Mouse (Mus musculus) intestine, embryonic 15.5 days (tissue): Measurements from ENCODE around the gene Ebi3. TPM values are rescaled to one million over a fixed set of nuclear protein-coding genes. Genes with fewer than 3 reads are reported as not detected.
A peak's percentile ranks its signal among the peaks of the same experiment; 100 is the strongest.
"Not testable (repeated sequence)": the region's sequence is repeated elsewhere in the genome, so short reads cannot be mapped to it uniquely, and the experiment has no call there.

Experiments
- ATAC-seq: fragments of 200-750 bp; cut with Nextera tagmentation; 2 replicates; pipeline ENCODE4 v1.8.0; 2017; ENCODE audit warnings: moderate TSS enrichment, moderate library complexity
- H3K27ac ChIP-seq: fragments of 300-500 bp; sonication (generic); 2 replicates; pipeline ENCODE4 v1.5.1; 2015; ENCODE audit warnings: mild to moderate bottlenecking, inconsistent platforms
- H3K27me3 ChIP-seq: fragments of 300-500 bp; sonication (generic); replicated peaks from 2 replicates; pipeline ENCODE4 v1.6.1; 2015; ENCODE audit warnings: inconsistent platforms
- H3K36me3 ChIP-seq: fragments of 300-500 bp; sonication (generic); 2 replicates; pipeline ENCODE4 v1.6.1; 2015; ENCODE audit warnings: inconsistent platforms
- H3K4me1 ChIP-seq: fragments of 300-500 bp; sonication (generic); replicated peaks from 2 replicates; pipeline ENCODE4 v1.6.1; 2015; ENCODE audit warnings: inconsistent platforms
- H3K4me2 ChIP-seq: fragments of 300-500 bp; sonication (generic); replicated peaks from 2 replicates; pipeline ENCODE4 v1.6.1; 2015; ENCODE audit warnings: mild to moderate bottlenecking, inconsistent platforms
- H3K4me3 ChIP-seq: fragments of 300-500 bp; sonication (generic); replicated peaks from 2 replicates; pipeline ENCODE4 v1.5.1; 2015; ENCODE audit warnings: inconsistent platforms
- H3K9ac ChIP-seq: fragments of 300-500 bp; sonication (generic); 2 replicates; pipeline ENCODE4 v1.6.1; 2015; ENCODE audit warnings: inconsistent platforms
- H3K9me3 ChIP-seq: fragments of 300-500 bp; sonication (generic); 2 replicates; pipeline ENCODE4 v1.6.1; 2016; ENCODE audit warnings: inconsistent platforms
- WGBS: fragments of 180-500 bp; shearing (Covaris S2); methylation state at CpG from one replicate; pipeline ENCODE4 v1.1.7; 2015; 5-methylcytosine and 5-hydroxymethylcytosine counted together
- polyA plus RNA-seq: library from polyadenylated mRNA; unstranded; fragments of >200 nt; fragmentation: Nextera tagmentation; extraction: Ambion mirVana; gene quantifications from 2 replicates; pipeline ENCODE4 v1.2.1, GENCODE M21; 2015

Gene Ebi3
- polyA plus RNA-seq: 2.8 and 3.2 TPM in 2 replicates

- no peaks in the 10 kb centered on the region for H3K9me3 ChIP-seq
- 62% methylated on average over 6 of the region's 6 CpGs for whole genome bisulfite sequencing
- 0 out of 2 replicates have a peak within 1 kb of the TSS, but pooled peaks have one; percentile 3 for H3K4me2 ChIP-seq
- peaks cover 11% of the 10 kb centered on the region; the same call in 1 of the 2 replicates for H3K27me3 ChIP-seq
- ATAC-seq: no peak
- no peak within 1 kb of the TSS for H3K9ac ChIP-seq
- peaks cover 16% of the 10 kb centered on the region for H3K4me1 ChIP-seq
- no peaks in the 10 kb centered on the region for H3K36me3 ChIP-seq
- H3K4me3 ChIP-seq: no peak within 1 kb of the TSS
- no peak within 1 kb of the TSS for H3K27ac ChIP-seq
Observed at GRCm38 (mm10) chr17:55952447-55953027, at the start of gene Ebi3. Gene Ebi3 (plus strand): TSS chr17:55952640.

GRCm38 (mm10) chr17:55903087-55903486 lies 49.4 kb upstream of the Ebi3 start:
- H3K4me3 ChIP-seq: no peak overlapping the region
- ATAC-seq: no peak; the same call in 1 of the 2 replicates
- no peaks in the 10 kb centered on the region for H3K27me3 ChIP-seq
- H3K4me1 ChIP-seq: no peaks in the 10 kb centered on the region
- 56% methylated on average over 2 of the region's 2 CpGs for WGBS
- H3K4me2 ChIP-seq: no peak overlapping the region
- H3K36me3 ChIP-seq: peaks cover under 1% of the 10 kb centered on the region; the same call in 1 of the 2 replicates
- H3K27ac ChIP-seq: no peak overlapping the region
- no peak overlapping the region for H3K9ac ChIP-seq
- H3K9me3 ChIP-seq: no peaks in the 10 kb centered on the region

- 79% methylated on average over 1 of the region's 1 CpGs for WGBS
- Histone ChIP-seq H3K4me3 (no peak overlapping the region), H3K9ac (no peak overlapping the region), H3K36me3 (no peaks in the 10 kb centered on the region), H3K4me2 (no peak overlapping the region), H3K9me3 (no peaks in the 10 kb centered on the region), H3K27ac (no peak overlapping the region), H3K27me3 (no peaks in the 10 kb centered on the region), H3K4me1 (no peaks in the 10 kb centered on the region)
- peak; percentile 83 for ATAC-seq
Observed at GRCm38 (mm10) chr17:55903687-55904086, 48.8 kb upstream of the Ebi3 start.

GRCm38 (mm10) chr17:55904131-55904530 lies 48.3 kb upstream of the Ebi3 start:
- Histone ChIP-seq H3K4me1 (no peaks in the 10 kb centered on the region), H3K27me3 (no peaks in the 10 kb centered on the region), H3K27ac (no peak overlapping the region), H3K9me3 (no peaks in the 10 kb centered on the region), H3K36me3 (no peaks in the 10 kb centered on the region), H3K4me2 (no peak overlapping the region), H3K9ac (no peak overlapping the region), H3K4me3 (no peak overlapping the region)
- 68% methylated on average over 6 of the region's 6 CpGs for WGBS
- peak; percentile 68 for ATAC-seq

GRCm38 (mm10) chr17:55906669-55907068 lies 45.8 kb upstream of the Ebi3 start:
- H3K4me2 ChIP-seq: no peak overlapping the region
- no peak overlapping the region for H3K9ac ChIP-seq
- no peak overlapping the region for H3K27ac ChIP-seq
- H3K4me3 ChIP-seq: no peak overlapping the region
- no peak for ATAC-seq
- no peaks in the 10 kb centered on the region for H3K36me3 ChIP-seq
- H3K9me3 ChIP-seq: no peaks in the 10 kb centered on the region
- no peaks in the 10 kb centered on the region for H3K27me3 ChIP-seq
- H3K4me1 ChIP-seq: no peaks in the 10 kb centered on the region

GRCm38 (mm10) chr17:55931553-55932502 lies 20.6 kb upstream of the Ebi3 start:
- WGBS: 1% methylated on average over 33 of the region's 33 CpGs

GRCm38 (mm10) chr17:55932635-55933034 lies 19.8 kb upstream of the Ebi3 start:
- Histone ChIP-seq H3K9me3 (no peaks in the 10 kb centered on the region), H3K4me1 (0 out of 2 replicates have a peak, but pooled peaks cover 3% of the 10 kb centered on the region), H3K27me3 (no peaks in the 10 kb centered on the region), H3K4me2 (peak overlapping the region; percentile 87), H3K27ac (no peak overlapping the region), H3K36me3 (no peaks in the 10 kb centered on the region), H3K4me3 (peak overlapping the region; percentile 64), H3K9ac (no peak overlapping the region)
- WGBS: 74% methylated on average over 2 of the region's 2 CpGs
- ATAC-seq: no peak; the same call in 1 of the 2 replicates

More at GRCm38 (mm10) chr17:55931553-55932502, 20.6 kb upstream of the Ebi3 start:
- peak overlapping the region; percentile 64 for H3K4me3 ChIP-seq
- H3K4me2 ChIP-seq: peak overlapping the region; percentile 87
- no peaks in the 10 kb centered on the region for H3K9me3 ChIP-seq
- no peaks in the 10 kb centered on the region for H3K36me3 ChIP-seq
- peak; percentile 95 for ATAC-seq
- H3K27me3 ChIP-seq: no peaks in the 10 kb centered on the region
- peak overlapping the region; percentile 77 for H3K9ac ChIP-seq
- peak overlapping the region; percentile 73; the same call in 1 of the 2 replicates for H3K27ac ChIP-seq
- 0 out of 2 replicates have a peak, but pooled peaks cover 3% of the 10 kb centered on the region for H3K4me1 ChIP-seq

GRCm38 (mm10) chr17:55933191-55933590 lies 19.2 kb upstream of the Ebi3 start:
- Histone ChIP-seq H3K4me2 (no peak overlapping the region), H3K36me3 (no peaks in the 10 kb centered on the region), H3K27me3 (no peaks in the 10 kb centered on the region), H3K4me1 (0 out of 2 replicates have a peak, but pooled peaks cover 3% of the 10 kb centered on the region), H3K9ac (no peak overlapping the region), H3K4me3 (no peak overlapping the region), H3K27ac (no peak overlapping the region), H3K9me3 (no peaks in the 10 kb centered on the region)
- WGBS: 94% methylated on average over 15 of the region's 15 CpGs
- ATAC-seq: no peak

GRCm38 (mm10) chr17:55944387-55944865 lies 8.0 kb upstream of the Ebi3 start:
- H3K9me3 ChIP-seq, H3K36me3 ChIP-seq, H3K27me3 ChIP-seq, H3K4me1 ChIP-seq: not testable (repeated sequence)
- ATAC-seq: peak; percentile 34
- peak overlapping the region; percentile 54; the same call in 1 of the 2 replicates for H3K9ac ChIP-seq
- peak overlapping the region; percentile 50 for H3K4me3 ChIP-seq
- peak overlapping the region; percentile 93 for H3K27ac ChIP-seq
- WGBS: 24% methylated on average over 10 of the region's 10 CpGs
- peak overlapping the region; percentile 84 for H3K4me2 ChIP-seq

GRCm38 (mm10) chr17:55944866-55945682 lies 7.4 kb upstream of the Ebi3 start:
- not testable (repeated sequence) for H3K27me3 ChIP-seq
- peak; percentile 98 for ATAC-seq
- under 1% methylated on average over 56 of the region's 56 CpGs for WGBS

GRCm38 (mm10) chr17:55945696-55946095 lies 6.7 kb upstream of the Ebi3 start:
- ATAC-seq: peak; percentile 1; the same call in 1 of the 2 replicates
- Histone ChIP-seq H3K4me2 (peak overlapping the region; percentile 84), H3K27ac (peak overlapping the region; percentile 93; the same call in 1 of the 2 replicates), H3K4me3 (peak overlapping the region; percentile 50), H3K4me1 (peaks cover 2% of the 10 kb centered on the region; the same call in 1 of the 2 replicates), H3K9me3 (no peaks in the 10 kb centered on the region), H3K9ac (peak overlapping the region; percentile 54), H3K27me3 (no peaks in the 10 kb centered on the region), H3K36me3 (no peaks in the 10 kb centered on the region)
- WGBS: 23% methylated on average over 5 of the region's 5 CpGs

More at GRCm38 (mm10) chr17:55944866-55945682, 7.4 kb upstream of the Ebi3 start:
- Histone ChIP-seq H3K4me3 (peak overlapping the region; percentile 50), H3K4me2 (peak overlapping the region; percentile 84), H3K27ac (peak overlapping the region; percentile 93), H3K9ac (peak overlapping the region; percentile 54)
- H3K9me3 ChIP-seq, H3K36me3 ChIP-seq, H3K4me1 ChIP-seq: not testable (repeated sequence)
